Mouse (Mus musculus): ENCODE results near the gene Dnah5. TPM values are rescaled to one million over a fixed set of nuclear protein-coding genes. Genes with fewer than 3 reads are reported as not detected.

Gene Dnah5
- polyA plus RNA-seq, 1 experiment from 2014 or later, result 0.14 TPM

Other genes with a start within 250 kb of the Dnah5 start
- 33.3 and 36.2 TPM in 2 replicates for gene Trio, start 177.9 kb upstream of the Dnah5 start, polyA plus RNA-seq (2015; fragmentation: Nextera tagmentation; extraction: Ambion mirVana)

Measured in hindbrain, embryonic 15.5 days (tissue).